Mouse (Mus musculus): Measurements from ENCODE around the gene Pitpnc1. TPM values are rescaled to one million over a fixed set of nuclear protein-coding genes. Genes with fewer than 3 reads are reported as not detected.

Pitpnc1 gene
- polyA plus RNA-seq, 1 experiment: 15.9 TPM

GRCm38 (mm10) chr11:107251460-107251859 lies 219.0 kb downstream of the Pitpnc1 start:
- TF ChIP-seq GATA1 (IDR thresholded peaks at IDR 0.05; ENCODE audit: low read length): no peak

- no peak for TF ChIP-seq GATA1 (IDR thresholded peaks at IDR 0.05; ENCODE audit: low read length)
Observed at GRCm38 (mm10) chr11:107250882-107251281, 219.6 kb downstream of the Pitpnc1 start.

GRCm38 (mm10) chr11:107248753-107249152 lies 221.7 kb downstream of the Pitpnc1 start:
- no peak for TF ChIP-seq GATA1 (IDR thresholded peaks at IDR 0.05; ENCODE audit: low read length)

GRCm38 (mm10) chr11:107245657-107246056 lies 224.8 kb downstream of the Pitpnc1 start:
- no peak for TF ChIP-seq GATA1 (IDR thresholded peaks at IDR 0.05; ENCODE audit: low read length)

- TF ChIP-seq GATA1 (IDR thresholded peaks at IDR 0.05; ENCODE audit: low read length): no peak
Observed at GRCm38 (mm10) chr11:107243126-107243525, 227.4 kb downstream of the Pitpnc1 start.

GRCm38 (mm10) chr11:107241678-107242077 lies 228.8 kb downstream of the Pitpnc1 start:
- no peak for TF ChIP-seq GATA1 (IDR thresholded peaks at IDR 0.05; ENCODE audit: low read length)

GRCm38 (mm10) chr11:107238506-107238905 lies 232.0 kb downstream of the Pitpnc1 start:
- TF ChIP-seq GATA1 (IDR thresholded peaks at IDR 0.05; ENCODE audit: low read length): no peak

GRCm38 (mm10) chr11:107237532-107237931 lies 233.0 kb downstream of the Pitpnc1 start:
- no peak for TF ChIP-seq GATA1 (IDR thresholded peaks at IDR 0.05; ENCODE audit: low read length)

GRCm38 (mm10) chr11:107233252-107233890 lies 237.1 kb downstream of the Pitpnc1 start:
- TF ChIP-seq GATA1 (IDR thresholded peaks at IDR 0.05; ENCODE audit: low read length): no peak

- no peak for TF ChIP-seq GATA1 (IDR thresholded peaks at IDR 0.05; ENCODE audit: low read length)
Observed at GRCm38 (mm10) chr11:107230128-107230527, 240.4 kb downstream of the Pitpnc1 start.

- no peak for TF ChIP-seq GATA1 (IDR thresholded peaks at IDR 0.05; ENCODE audit: low read length)
Observed at GRCm38 (mm10) chr11:107226431-107226830, 244.1 kb downstream of the Pitpnc1 start.

GRCm38 (mm10) chr11:107226013-107226412 lies 244.5 kb downstream of the Pitpnc1 start:
- TF ChIP-seq GATA1 (IDR thresholded peaks at IDR 0.05; ENCODE audit: low read length): no peak

GRCm38 (mm10) chr11:107225301-107225700 lies 245.2 kb downstream of the Pitpnc1 start:
- no peak for TF ChIP-seq GATA1 (IDR thresholded peaks at IDR 0.05; ENCODE audit: low read length)

- TF ChIP-seq GATA1 (IDR thresholded peaks at IDR 0.05; ENCODE audit: low read length): no peak
Observed at GRCm38 (mm10) chr11:107223667-107224214, 246.8 kb downstream of the Pitpnc1 start.

GRCm38 (mm10) chr11:107223169-107223561 lies 247.3 kb downstream of the Pitpnc1 start:
- no peak for TF ChIP-seq GATA1 (IDR thresholded peaks at IDR 0.05; ENCODE audit: low read length)

GRCm38 (mm10) chr11:107222531-107223168 lies 247.8 kb downstream of the Pitpnc1 start:
- TF ChIP-seq GATA1 (IDR thresholded peaks at IDR 0.05; ENCODE audit: low read length): no peak

- no peak for TF ChIP-seq GATA1 (IDR thresholded peaks at IDR 0.05; ENCODE audit: low read length)
Observed at GRCm38 (mm10) chr11:107215111-107215510, 255.4 kb downstream of the Pitpnc1 start.

Data from G1E-ER4 (cell line).